Mouse (Mus musculus): ENCODE data around the gene Usp5.

DNA sequence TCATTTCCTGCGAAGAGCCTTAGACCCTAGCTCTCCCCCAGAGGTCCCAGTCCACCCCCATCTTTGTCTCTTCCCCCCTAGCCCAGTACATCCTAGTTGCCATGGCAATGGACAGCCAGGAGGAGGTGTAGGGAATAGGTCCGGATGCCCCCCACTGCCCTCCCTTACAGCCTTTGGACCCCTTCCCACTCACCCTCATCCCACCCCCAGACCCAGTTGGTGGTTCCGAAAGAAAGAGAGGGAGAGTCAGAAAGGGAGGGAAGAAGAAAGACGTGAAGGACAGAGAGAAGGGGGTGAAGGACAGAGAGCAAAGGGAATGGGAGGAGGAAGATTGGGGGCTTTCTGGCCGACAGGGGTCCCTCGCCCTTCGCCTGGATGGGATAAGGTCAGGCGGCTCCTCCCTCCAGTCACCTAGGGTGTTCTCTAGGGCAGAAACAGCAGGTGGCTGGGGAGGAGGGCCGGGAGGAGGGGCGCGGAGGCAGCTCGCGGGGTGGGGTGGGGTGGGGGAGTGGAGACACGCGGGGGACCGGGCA, 33.9 kb upstream of the Usp5 start:
- TF ChIP-seq CTCF (IDR thresholded peaks at IDR 0.05; ENCODE audit: borderline replicate concordance, extremely low read depth, insufficient read depth, insufficient read length): no peak
- TF ChIP-seq POLR2A (IDR thresholded peaks at IDR 0.05; ENCODE audit: borderline replicate concordance, extremely low read depth, insufficient read depth, insufficient read length, poor library complexity, severe bottlenecking): no peak

All from brain, embryonic 14.5 days (tissue).